Mouse (Mus musculus) bone marrow, adult 2 months (tissue): ENCODE data around the gene Gsdma. TPM values are rescaled to one million over a fixed set of nuclear protein-coding genes. Genes with fewer than 3 reads are reported as not detected.
"Not testable (repeated sequence)": the region's sequence is repeated elsewhere in the genome, so short reads cannot be mapped to it uniquely, and the experiment has no call there.

Source experiments
- H3K27ac ChIP-seq: fragments of 200-500 bp; 2 replicates; pipeline ENCODE4 v1.5.1; 2012; ENCODE audit warnings: low read depth, mild to moderate bottlenecking, control low read depth, inconsistent platforms, low read length; ENCODE audit not compliant: control insufficient read depth, poor library complexity, insufficient read depth
- H3K4me1 ChIP-seq: fragments of 200-500 bp; 2 replicates; pipeline ENCODE4 v1.6.1; 2011; ENCODE audit warnings: low read length; ENCODE audit not compliant: control insufficient read depth, insufficient read depth
- H3K4me3 ChIP-seq: fragments of 200-500 bp; replicated peaks from 2 replicates; pipeline ENCODE3; 2011; ENCODE audit warnings: mild to moderate bottlenecking, low read depth, low read length, control low read depth; ENCODE audit not compliant: control insufficient read depth
- CTCF ChIP-seq: fragments of 200-500 bp; IDR thresholded peaks from 2 replicates; pipeline ENCODE4 v1.5.1; 2011; ENCODE audit warnings: low read length, control low read depth; ENCODE audit not compliant: control insufficient read depth, insufficient read depth
- POLR2A ChIP-seq: fragments of 200-500 bp; IDR thresholded peaks from 2 replicates; pipeline ENCODE4 v1.6.1; 2011; ENCODE audit warnings: low read depth, mild to moderate bottlenecking, control low read depth, low read length, borderline replicate concordance; ENCODE audit not compliant: control insufficient read depth
- WGBS: fragments of 180-500 bp; shearing (Covaris S2); methylation state at CpG from one replicate; pipeline ENCODE4 v1.1.7; 2018; 5-methylcytosine and 5-hydroxymethylcytosine counted together
- polyA plus RNA-seq: library from polyadenylated mRNA; stranded (reverse); fragments of >200 nt; gene quantifications from 2 replicates; pipeline ENCODE4 v1.2.4, GENCODE M21; 2011; ENCODE audit warnings: low replicate concordance; ENCODE audit not compliant: missing spikeins, insufficient read depth, insufficient read length

The Gsdma gene
- polyA plus RNA-seq, result 0.55 and 0.70 TPM in 2 replicates

GRCm38 (mm10) chr11:98664091-98664490 lies at the start of gene Gsdma:
TSS of gene Gsdma (plus strand) at chr11:98664351.
- no peak within 1 kb of the TSS for H3K4me3 ChIP-seq
- no peak within 1 kb of the TSS for H3K27ac ChIP-seq
- 46% methylated on average over 4 of the region's 4 CpGs for WGBS
- no peaks in the 10 kb centered on the region; the same call in 1 of the 2 replicates for H3K4me1 ChIP-seq
- TF ChIP-seq POLR2A, result no peak
- no peak for TF ChIP-seq CTCF

GRCm38 (mm10) chr11:98620791-98621190 lies 43.4 kb upstream of the Gsdma start:
- Histone ChIP-seq H3K4me1 (no peaks in the 10 kb centered on the region), H3K27ac (no peak overlapping the region), H3K4me3 (no peak overlapping the region)
- 90% methylated on average over 13 of the region's 13 CpGs for WGBS
- TF ChIP-seq CTCF, result no peak
- no peak for TF ChIP-seq POLR2A

- WGBS, result 72% methylated on average over 6 of the region's 6 CpGs
Measured at GRCm38 (mm10) chr11:98623981-98624380, 40.2 kb upstream of the Gsdma start.

GRCm38 (mm10) chr11:98624381-98624780 lies 39.8 kb upstream of the Gsdma start:
- H3K4me3 ChIP-seq, H3K27ac ChIP-seq, H3K4me1 ChIP-seq: not testable (repeated sequence)
- 72% methylated on average over 2 of the region's 2 CpGs for WGBS

More at GRCm38 (mm10) chr11:98623981-98624380, 40.2 kb upstream of the Gsdma start:
- not testable (repeated sequence) for H3K27ac ChIP-seq, H3K4me3 ChIP-seq, H3K4me1 ChIP-seq

- Histone ChIP-seq H3K4me3 (no peak within 1 kb of the TSS), H3K27ac (no peak within 1 kb of the TSS), H3K4me1 (no peaks in the 10 kb centered on the region)
- no peak for TF ChIP-seq POLR2A
- no peak for TF ChIP-seq CTCF
- WGBS, result 86% methylated on average over 10 of the region's 10 CpGs
Measured at GRCm38 (mm10) chr11:98625611-98626410, 38.3 kb upstream of the Gsdma start, which contains the start of the genes Gm12355 and Gsdma3. TSS of gene Gm12355 (minus strand) at chr11:98625661. TSS of gene Gsdma3 (plus strand) at chr11:98626360.

GRCm38 (mm10) chr11:98628706-98629105 lies 35.4 kb upstream of the Gsdma start:
- TF ChIP-seq CTCF (no peak), POLR2A (no peak)
- no peak overlapping the region for H3K4me3 ChIP-seq
- no peak overlapping the region for H3K27ac ChIP-seq
- 92% methylated on average over 3 of the region's 3 CpGs for WGBS
- H3K4me1 ChIP-seq, result no peaks in the 10 kb centered on the region

GRCm38 (mm10) chr11:98630646-98631045 lies 33.5 kb upstream of the Gsdma start:
- no peak overlapping the region for H3K4me3 ChIP-seq
- no peak overlapping the region for H3K27ac ChIP-seq
- no peaks in the 10 kb centered on the region for H3K4me1 ChIP-seq
- TF ChIP-seq POLR2A (no peak), CTCF (no peak)
- WGBS, result 76% methylated on average over 5 of the region's 5 CpGs

GRCm38 (mm10) chr11:98635312-98635970 lies 28.7 kb upstream of the Gsdma start:
- WGBS, result 29% methylated on average over 10 of the region's 10 CpGs
- H3K27ac ChIP-seq, H3K4me3 ChIP-seq, H3K4me1 ChIP-seq: not testable (repeated sequence)

- Histone ChIP-seq H3K4me3 (no peak overlapping the region), H3K4me1 (no peaks in the 10 kb centered on the region), H3K27ac (no peak overlapping the region)
- 58% methylated on average over 1 of the region's 1 CpGs for WGBS
- no peak for TF ChIP-seq CTCF
- TF ChIP-seq POLR2A, result no peak
Measured at GRCm38 (mm10) chr11:98637501-98637900, 26.6 kb upstream of the Gsdma start.
